Mouse (Mus musculus) brain, embryonic 14.5 days (tissue): Measurements from ENCODE around the gene Higd1a.

ENCODE experiments used
- CTCF ChIP-seq: fragments of 200-500 bp; IDR thresholded peaks from 2 replicates; pipeline ENCODE4 v1.5.1; 2012; ENCODE audit warnings: inconsistent platforms, mild to moderate bottlenecking, moderate library complexity, borderline replicate concordance; ENCODE audit not compliant: insufficient read depth, insufficient read length; ENCODE audit errors: extremely low read depth
- POLR2A ChIP-seq: fragments of 200-500 bp; IDR thresholded peaks from 2 replicates; pipeline ENCODE4 v1.6.1; 2012; ENCODE audit warnings: mild to moderate bottlenecking, inconsistent platforms, borderline replicate concordance; ENCODE audit not compliant: poor library complexity, insufficient read depth, insufficient read length, severe bottlenecking; ENCODE audit errors: extremely low read depth

DNA sequence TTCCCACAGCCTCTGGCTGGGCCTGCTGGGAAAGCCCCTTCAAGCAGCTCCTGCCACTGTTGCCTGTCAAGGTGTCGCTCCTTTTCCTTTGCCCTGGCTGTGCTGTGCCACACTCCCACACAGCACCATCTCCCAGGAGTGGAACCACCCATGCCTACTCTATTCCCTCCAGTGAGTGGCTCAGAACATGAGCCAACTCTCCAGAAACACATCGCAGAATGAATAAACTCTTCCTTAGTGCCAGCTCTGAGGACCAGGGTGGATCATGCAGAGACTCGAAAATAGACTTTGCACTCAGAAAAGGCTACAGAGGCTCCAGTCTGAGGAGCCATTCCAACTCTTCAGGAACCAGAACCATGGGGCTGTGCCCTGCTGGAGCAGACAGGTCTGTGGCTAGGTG is 31.8 kb downstream of the Higd1a start:
- no peak for TF ChIP-seq CTCF
- TF ChIP-seq POLR2A = no peak
